In the genomic region with DNA sequence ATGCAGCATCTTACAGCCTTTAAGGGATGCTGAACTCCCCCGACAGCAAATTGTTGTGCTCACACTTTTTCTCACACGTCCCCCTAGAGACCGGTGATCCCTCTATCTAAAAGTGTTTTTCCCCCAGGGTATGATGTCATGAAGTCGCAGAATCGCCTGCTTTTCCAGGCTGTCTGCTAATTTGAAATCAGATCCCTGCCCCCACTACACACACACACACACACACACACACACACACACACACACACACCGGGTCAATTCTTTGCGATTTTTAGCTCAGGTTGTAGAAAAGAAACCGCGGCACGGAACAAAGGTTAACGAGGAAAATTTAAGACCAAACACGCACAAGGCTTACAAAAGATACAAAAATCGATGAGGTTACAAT, we compare ENCODE assay signal across 8 mouse cellular contexts. TPM values are rescaled to one million over a fixed set of nuclear protein-coding genes. Genes with fewer than 3 reads are reported as not detected.
DNase-seq lines count a peak whose midpoint lies in the region; ATAC-seq and TF ChIP-seq lines count a peak whose summit lies in the region.

No protein-coding gene starts in this region.

- H3K27ac ChIP-seq in heart, embryonic 13.5 days (replicated peaks): peak overlapping the region; percentile 73; the same call in 1 of the 2 replicates
- H3K27ac ChIP-seq in forebrain, embryonic 15.5 days (replicated peaks): peak overlapping the region; percentile 90
- H3K27ac ChIP-seq in liver, embryonic 15.5 days (replicated peaks): no peak overlapping the region

- H3K27me3 ChIP-seq in heart, embryonic 13.5 days (replicated peaks): peaks cover 25% of the 10 kb centered on the region
- peaks cover 29% of the 10 kb centered on the region for H3K27me3 ChIP-seq in E14TG2a.4 (ENCODE audit: insufficient read depth, low read length)
- H3K27me3 ChIP-seq in forebrain, embryonic 15.5 days: no peaks in the 10 kb centered on the region
- H3K27me3 ChIP-seq in liver, embryonic 15.5 days: peaks cover 67% of the 10 kb centered on the region

- peak overlapping the region; percentile 95 for H3K4me2 ChIP-seq in heart, embryonic 13.5 days
- peak overlapping the region; percentile 77 for H3K4me2 ChIP-seq in forebrain, embryonic 15.5 days (replicated peaks)
- peak overlapping the region; percentile 79 for H3K4me2 ChIP-seq in liver, embryonic 15.5 days

- intact Hi-C loops in heart, postnatal 25 days (cut with DNase I): loop anchor here (5.0 kb wide), 1 partner anchor 85 kb away; the partner anchor contains the start of gene Idh3a
- intact Hi-C loops in left cerebral cortex, postnatal 10 days (cut with DNase I): no loop called here

- H3K4me3 ChIP-seq in heart, embryonic 13.5 days: peak overlapping the region; percentile 87
- peak overlapping the region; percentile 91 for H3K4me3 ChIP-seq in E14TG2a.4 (replicated peaks; ENCODE audit: low read length)
- H3K4me3 ChIP-seq in forebrain, embryonic 15.5 days: peak overlapping the region; percentile 96
- peak overlapping the region; percentile 62 for H3K4me3 ChIP-seq in liver, embryonic 15.5 days (replicated peaks)

- no peaks in the 10 kb centered on the region for H3K9me3 ChIP-seq in heart, embryonic 13.5 days
- no peaks in the 10 kb centered on the region for H3K9me3 ChIP-seq in E14TG2a.4 (ENCODE audit: low read length)
- H3K9me3 ChIP-seq in forebrain, embryonic 15.5 days: no peaks in the 10 kb centered on the region
- H3K9me3 ChIP-seq in liver, embryonic 15.5 days (replicated peaks): no peaks in the 10 kb centered on the region

- TF ChIP-seq CTCF in E14TG2a.4 (conservative IDR thresholded peaks at IDR 0.05; ENCODE audit: low read length): no peak

- peak overlapping the region; percentile 92 for H3K9ac ChIP-seq in heart, embryonic 13.5 days
- H3K9ac ChIP-seq in forebrain, embryonic 15.5 days (replicated peaks): peak overlapping the region; percentile 94
- peak overlapping the region; percentile 21; the same call in 1 of the 2 replicates for H3K9ac ChIP-seq in liver, embryonic 15.5 days

- ATAC-seq in heart, embryonic 13.5 days (ENCODE audit: extremely low read depth, insufficient number of reproducible peaks, low FRiP score, low TSS enrichment): no peak
- no peak for ATAC-seq in forebrain, embryonic 15.5 days (replicated peaks)
- no peak for ATAC-seq in liver, embryonic 15.5 days (ENCODE audit: insufficient read depth)

- WGBS in heart, embryonic 13.5 days: 5% methylated on average over 13 of the region's 13 CpGs
- 1% methylated on average over 13 of the region's 13 CpGs for WGBS in forebrain, embryonic 15.5 days
- 4% methylated on average over 13 of the region's 13 CpGs for WGBS in liver, embryonic 15.5 days (ENCODE audit: insufficient replicate concordance)

- DNase-seq in heart, postnatal 25 days (ENCODE audit: low spot score): no peak
- DNase-seq in B cell, adult 2 months: no peak
- no peak for DNase-seq in cerebellum, postnatal 36 days
- no peak for DNase-seq in left cerebral cortex, postnatal 10 days (ENCODE audit: extremely low spot score in 1 of 2, low spot score in 2 of 2)

- H3K4me1 ChIP-seq in heart, embryonic 13.5 days: peaks cover 12% of the 10 kb centered on the region
- H3K4me1 ChIP-seq in E14TG2a.4 (replicated peaks; ENCODE audit: low read depth, low read length): peaks cover 22% of the 10 kb centered on the region
- peaks cover 23% of the 10 kb centered on the region for H3K4me1 ChIP-seq in forebrain, embryonic 15.5 days
- H3K4me1 ChIP-seq in liver, embryonic 15.5 days (replicated peaks): peaks cover 4% of the 10 kb centered on the region; the same call in 1 of the 2 replicates

- no peaks in the 10 kb centered on the region for H3K36me3 ChIP-seq in heart, embryonic 13.5 days
- no peaks in the 10 kb centered on the region for H3K36me3 ChIP-seq in E14TG2a.4 (ENCODE audit: insufficient read depth, low read length)
- no peaks in the 10 kb centered on the region for H3K36me3 ChIP-seq in forebrain, embryonic 15.5 days
- H3K36me3 ChIP-seq in liver, embryonic 15.5 days (replicated peaks): no peaks in the 10 kb centered on the region

RNA-seq across cellular contexts. Expression of gene Dmxl2, which starts 0.7 kb away (rescaled TPM):
- 5.1 and 5.6 TPM in 2 replicates for polyA plus RNA-seq in heart, embryonic 13.5 days (2015; fragmentation: Nextera tagmentation; extraction: Ambion mirVana)
- 10 to 100 TPM; 18.5 to 20.0 TPM for total RNA-seq in heart, postnatal 25 days (2021)
- polyA plus RNA-seq in forebrain, embryonic 15.5 days (2015; fragmentation: Nextera tagmentation; extraction: Ambion mirVana): 52.4 and 53.5 TPM in 2 replicates
- 1.2 and 1.4 TPM in 2 replicates for polyA plus RNA-seq in liver, embryonic 15.5 days (2015; fragmentation: Nextera tagmentation; extraction: Ambion mirVana)
- total RNA-seq in left cerebral cortex, postnatal 10 days (2021): 100 to 1,000 TPM; 194 to 204 TPM

RNA-seq across cellular contexts. Expression of gene Sh2d7, which starts 36.7 kb away (rescaled TPM):
- not detected in 2 replicates for polyA plus RNA-seq in heart, embryonic 13.5 days (2015; fragmentation: Nextera tagmentation; extraction: Ambion mirVana)
- total RNA-seq in heart, postnatal 25 days (2021): not detected
- polyA plus RNA-seq in forebrain, embryonic 15.5 days (2015; fragmentation: Nextera tagmentation; extraction: Ambion mirVana): 0.15 and 0.22 TPM in 2 replicates
- not detected in 2 replicates for polyA plus RNA-seq in liver, embryonic 15.5 days (2015; fragmentation: Nextera tagmentation; extraction: Ambion mirVana)
- not detected for total RNA-seq in left cerebral cortex, postnatal 10 days (2021)

RNA-seq across cellular contexts. Expression of gene Cib2, which starts 57.9 kb away (rescaled TPM):
- polyA plus RNA-seq in heart, embryonic 13.5 days (2015; fragmentation: Nextera tagmentation; extraction: Ambion mirVana): 5.3 and 5.5 TPM in 2 replicates
- total RNA-seq in heart, postnatal 25 days (2021): 1 to 10 TPM; 1.4 to 1.8 TPM
- 40.6 and 41.4 TPM in 2 replicates for polyA plus RNA-seq in forebrain, embryonic 15.5 days (2015; fragmentation: Nextera tagmentation; extraction: Ambion mirVana)
- 1.5 and 1.6 TPM in 2 replicates for polyA plus RNA-seq in liver, embryonic 15.5 days (2015; fragmentation: Nextera tagmentation; extraction: Ambion mirVana)
- total RNA-seq in left cerebral cortex, postnatal 10 days (2021): 10 to 100 TPM; 32.8 to 33.9 TPM

Comparison
In these comparisons a context has a peak if more than half of its experiments do, and no peak if none do; other contexts are left out.
1. H3K9ac ChIP-seq: peak in every context shown above with its lines; median percentile 94 in forebrain, embryonic 15.5 days; 92 in heart, embryonic 13.5 days; 21 in liver, embryonic 15.5 days.